17 mouse cellular contexts compared by ENCODE assay signal in genomic region chr5:148747549-148747948, GRCm38 (mm10).
DNase-seq lines count a peak whose midpoint lies in the region; ATAC-seq and TF ChIP-seq lines count a peak whose summit lies in the region.
"Had no signal": no experiment of that assay in that cellular context is flagged by ENCODE, and none has a peak within 500 bp of the region (broad histone marks: within the 10 kb centered on the region; RNA-seq: fewer than 3 reads in every experiment).

No protein-coding gene starts in this region.

- 90% methylated on average over 3 of the region's 3 CpGs for WGBS in liver, adult 2 months
- 74% methylated on average over 3 of the region's 3 CpGs for WGBS in liver, embryonic 12.5 days (ENCODE audit: insufficient replicate concordance)

- no peak for TF ChIP-seq CTCF in liver, adult 2 months (IDR thresholded peaks at IDR 0.05; ENCODE audit: low read depth, low read length)
- TF ChIP-seq CTCF in E14TG2a.4 (conservative IDR thresholded peaks at IDR 0.05; ENCODE audit: low read length), result no peak

- H3K27me3 ChIP-seq in liver, adult 2 months (ENCODE audit: control insufficient read depth, insufficient read depth, low read length), result no peaks in the 10 kb centered on the region
- no peaks in the 10 kb centered on the region for H3K27me3 ChIP-seq in liver, embryonic 12.5 days (replicated peaks)
- H3K27me3 ChIP-seq in E14TG2a.4 (ENCODE audit: insufficient read depth, low read length), result no peaks in the 10 kb centered on the region
- H3K27me3 ChIP-seq: embryonic facial prominence, embryonic 12.5 days; forebrain, embryonic 15.5 days; heart, embryonic 12.5 days; hindbrain, embryonic 15.5 days had no signal

- DNase-seq in liver, adult 2 months (ENCODE audit: extremely low read depth, low read depth, low spot score), result no peak
- DNase-seq in induced T-regulatory cell, adult 2 months (ENCODE audit: low read depth), result peak; percentile 68
- DNase-seq in c-Kit-positive CD71-positive TER-119-positive erythroid progenitor cells, embryonic 14.5 days (ENCODE audit: low spot score), result no peak
- no peak for DNase-seq in testis, postnatal 10 days (ENCODE audit: low spot score)
- DNase-seq in heart, adult 18-20 months, result no peak
- DNase-seq: adrenal gland, adult 8-10 months; adrenal gland, postnatal 36 days; cerebellum, adult 11 months; cerebellum, adult 9-10 months; cerebellum, postnatal 25 days; gastrocnemius, postnatal 10 days had no signal

- no peak overlapping the region for H3K9ac ChIP-seq in liver, adult 2 months (ENCODE audit: low read depth, low read length)
- no peak overlapping the region for H3K9ac ChIP-seq in liver, embryonic 12.5 days
- H3K9ac ChIP-seq: embryonic facial prominence, embryonic 12.5 days; forebrain, embryonic 15.5 days; heart, embryonic 12.5 days; hindbrain, embryonic 15.5 days had no signal

- peak overlapping the region; percentile 77 for H3K27ac ChIP-seq in liver, adult 2 months (replicated peaks; ENCODE audit: insufficient read depth, low read depth, low read length)
- H3K27ac ChIP-seq in liver, embryonic 12.5 days, result no peak overlapping the region
- H3K27ac ChIP-seq: embryonic facial prominence, embryonic 12.5 days; forebrain, embryonic 15.5 days; hindbrain, embryonic 15.5 days had no signal

- H3K4me2 ChIP-seq in liver, embryonic 12.5 days, result no peak overlapping the region
- H3K4me2 ChIP-seq: embryonic facial prominence, embryonic 12.5 days; forebrain, embryonic 15.5 days; heart, embryonic 12.5 days; hindbrain, embryonic 15.5 days had no signal

- no peaks in the 10 kb centered on the region for H3K36me3 ChIP-seq in liver, adult 2 months (ENCODE audit: control insufficient read depth, insufficient read depth, low read length)
- no peaks in the 10 kb centered on the region for H3K36me3 ChIP-seq in liver, embryonic 12.5 days
- peaks cover 12% of the 10 kb centered on the region; the same call in 1 of the 2 replicates for H3K36me3 ChIP-seq in E14TG2a.4 (ENCODE audit: insufficient read depth, low read length)
- H3K36me3 ChIP-seq: embryonic facial prominence, embryonic 12.5 days; forebrain, embryonic 15.5 days; heart, embryonic 12.5 days; hindbrain, embryonic 15.5 days had no signal

- H3K9me3 ChIP-seq in liver, embryonic 12.5 days (replicated peaks), result no peaks in the 10 kb centered on the region
- peaks cover 22% of the 10 kb centered on the region for H3K9me3 ChIP-seq in E14TG2a.4 (ENCODE audit: low read length)
- H3K9me3 ChIP-seq: embryonic facial prominence, embryonic 12.5 days; forebrain, embryonic 15.5 days; hindbrain, embryonic 15.5 days had no signal

- H3K79me2 ChIP-seq in liver, adult 2 months (ENCODE audit: control insufficient read depth, insufficient read depth, low read length), result no peaks in the 10 kb centered on the region

- no peak for ATAC-seq in liver, embryonic 12.5 days
- ATAC-seq: forebrain, embryonic 15.5 days had no signal

- no peak overlapping the region for H3K4me3 ChIP-seq in liver, adult 2 months (ENCODE audit: insufficient read depth, low read depth, low read length)
- H3K4me3 ChIP-seq in liver, embryonic 12.5 days, result no peak overlapping the region
- peak overlapping the region; percentile 74 for H3K4me3 ChIP-seq in E14TG2a.4 (replicated peaks; ENCODE audit: low read length)
- H3K4me3 ChIP-seq: embryonic facial prominence, embryonic 12.5 days; forebrain, embryonic 15.5 days; heart, embryonic 12.5 days; hindbrain, embryonic 15.5 days had no signal

- no peak for TF ChIP-seq POLR2A in liver, adult 2 months (IDR thresholded peaks at IDR 0.05; ENCODE audit: extremely low read depth, insufficient read depth, low read length)

- peaks cover 5% of the 10 kb centered on the region for H3K4me1 ChIP-seq in liver, adult 2 months (ENCODE audit: control insufficient read depth, insufficient read depth, low read length)
- 0 out of 2 replicates have a peak, but pooled peaks cover 5% of the 10 kb centered on the region for H3K4me1 ChIP-seq in liver, embryonic 12.5 days
- H3K4me1 ChIP-seq in E14TG2a.4 (replicated peaks; ENCODE audit: low read depth, low read length), result peaks cover 87% of the 10 kb centered on the region
- H3K4me1 ChIP-seq: embryonic facial prominence, embryonic 12.5 days; forebrain, embryonic 15.5 days; heart, embryonic 12.5 days; hindbrain, embryonic 15.5 days had no signal
